Comparison of ENCODE assay signal across 34 mouse cellular contexts in genomic region chr2:4393046-4393445, GRCm38 (mm10).
"Had no signal": no experiment of that assay in that cellular context is flagged by ENCODE, and none has a peak within 500 bp of the region (broad histone marks: within the 10 kb centered on the region; RNA-seq: fewer than 3 reads in every experiment).

No protein-coding gene starts in this region.

- H3K27me3 ChIP-seq: heart, embryonic 12.5 days; heart, embryonic 13.5 days; heart, embryonic 15.5 days; hindbrain, embryonic 12.5 days; hindbrain, embryonic 13.5 days; hindbrain, embryonic 15.5 days; intestine, embryonic 15.5 days; kidney, embryonic 15.5 days had no signal

- H3K4me1 ChIP-seq: intestine, embryonic 15.5 days had no signal

- H3K9me3 ChIP-seq: heart, embryonic 15.5 days; hindbrain, embryonic 13.5 days; hindbrain, embryonic 15.5 days; intestine, embryonic 15.5 days; kidney, embryonic 15.5 days had no signal

- H3K4me3 ChIP-seq: heart, embryonic 10.5 days; heart, embryonic 12.5 days; heart, embryonic 13.5 days; heart, embryonic 15.5 days; hindbrain, embryonic 10.5 days; hindbrain, embryonic 12.5 days; hindbrain, embryonic 13.5 days; hindbrain, embryonic 15.5 days; intestine, embryonic 15.5 days; kidney, embryonic 15.5 days; layer of hippocampus, adult 2 months had no signal

- H3K27ac ChIP-seq: heart, embryonic 10.5 days; heart, embryonic 13.5 days; heart, embryonic 15.5 days; hindbrain, embryonic 10.5 days; hindbrain, embryonic 12.5 days; hindbrain, embryonic 13.5 days; hindbrain, embryonic 14.5 days; hindbrain, embryonic 15.5 days; hindbrain, postnatal 0 days; intestine, embryonic 15.5 days; kidney, embryonic 15.5 days; kidney, postnatal 0 days; layer of hippocampus, adult 2 months had no signal

- H3K9ac ChIP-seq: heart, embryonic 12.5 days; heart, embryonic 13.5 days; heart, embryonic 15.5 days; hindbrain, embryonic 12.5 days; hindbrain, embryonic 13.5 days; hindbrain, embryonic 14.5 days; hindbrain, embryonic 15.5 days; intestine, embryonic 15.5 days; kidney, embryonic 15.5 days had no signal

- ATAC-seq: hindbrain, embryonic 16.5 days; hindbrain, postnatal 0 days; inflammation-experienced regulatory T-cells, adult 6 months; intestine, embryonic 15.5 days; intestine, embryonic 16.5 days; intestine, postnatal 0 days had no signal

- H3K36me3 ChIP-seq: heart, embryonic 10.5 days; heart, embryonic 12.5 days; heart, embryonic 13.5 days; heart, embryonic 15.5 days; hindbrain, embryonic 10.5 days; hindbrain, embryonic 12.5 days; hindbrain, embryonic 13.5 days; hindbrain, embryonic 15.5 days; intestine, embryonic 15.5 days; kidney, embryonic 15.5 days had no signal

- DNase-seq: heart, postnatal 10 days; heart, postnatal 36 days; heart, postnatal 4 days; kidney, adult 11 months; kidney, adult 18-20 months; kidney, adult 2 months; kidney, adult 8-10 months; kidney, adult 9 months; kidney, postnatal 10 days; kidney, postnatal 14 days; kidney, postnatal 25 days; kidney, postnatal 36 days; kidney, postnatal 4 days; layer of hippocampus, adult 9-11 months; layer of hippocampus, postnatal 36 days had no signal

- H3K4me2 ChIP-seq: heart, embryonic 11.5 days; heart, embryonic 12.5 days; heart, embryonic 13.5 days; heart, embryonic 15.5 days; hindbrain, embryonic 12.5 days; hindbrain, embryonic 13.5 days; hindbrain, embryonic 14.5 days; hindbrain, embryonic 15.5 days; intestine, embryonic 15.5 days; kidney, embryonic 15.5 days had no signal
